Mouse (Mus musculus): ENCODE results near the gene Slc12a3. TPM values are rescaled to one million over a fixed set of nuclear protein-coding genes. Genes with fewer than 3 reads are reported as not detected.

The Slc12a3 gene
- polyA plus RNA-seq, 1 experiment: 2.2 TPM

DNA sequence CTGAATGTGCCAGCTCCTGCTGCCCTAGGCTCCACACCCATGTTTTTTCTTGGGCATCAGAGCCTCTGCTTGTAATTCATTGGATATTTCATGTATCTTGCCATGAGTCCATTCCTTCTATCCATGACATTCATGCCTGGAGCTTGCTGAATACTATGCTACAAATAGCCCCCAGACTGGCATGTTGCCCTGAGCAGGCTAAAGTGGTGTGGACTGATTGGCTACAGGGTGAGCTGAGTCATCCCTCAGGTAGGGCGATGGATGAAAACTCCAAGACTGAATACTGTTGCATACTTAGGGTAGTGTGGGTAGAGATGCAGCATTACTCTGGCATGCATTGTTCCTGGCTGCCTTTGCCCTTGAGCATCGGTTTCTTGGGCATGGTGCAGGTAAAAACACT is 11.8 kb upstream of the Slc12a3 start:
- DNase-seq: no peak
- no peaks in the 10 kb centered on the region for H3K4me1 ChIP-seq (ENCODE audit: control insufficient read depth, insufficient read depth, low read length)
- H3K4me3 ChIP-seq (replicated peaks; ENCODE audit: insufficient read depth, low read depth, low read length): no peak overlapping the region
- 96% methylated on average over 2 of the region's 2 CpGs for WGBS
- no peak for TF ChIP-seq POLR2A (IDR thresholded peaks at IDR 0.05; ENCODE audit: borderline replicate concordance, insufficient read depth, low read length)
- no peak for TF ChIP-seq CTCF (IDR thresholded peaks at IDR 0.05; ENCODE audit: borderline replicate concordance, insufficient read depth, low read depth, low read length)
- H3K27me3 ChIP-seq (ENCODE audit: control insufficient read depth, insufficient read depth, low read length): no peaks in the 10 kb centered on the region
- no peak overlapping the region for H3K27ac ChIP-seq (ENCODE audit: insufficient read depth, low read length)

DNA sequence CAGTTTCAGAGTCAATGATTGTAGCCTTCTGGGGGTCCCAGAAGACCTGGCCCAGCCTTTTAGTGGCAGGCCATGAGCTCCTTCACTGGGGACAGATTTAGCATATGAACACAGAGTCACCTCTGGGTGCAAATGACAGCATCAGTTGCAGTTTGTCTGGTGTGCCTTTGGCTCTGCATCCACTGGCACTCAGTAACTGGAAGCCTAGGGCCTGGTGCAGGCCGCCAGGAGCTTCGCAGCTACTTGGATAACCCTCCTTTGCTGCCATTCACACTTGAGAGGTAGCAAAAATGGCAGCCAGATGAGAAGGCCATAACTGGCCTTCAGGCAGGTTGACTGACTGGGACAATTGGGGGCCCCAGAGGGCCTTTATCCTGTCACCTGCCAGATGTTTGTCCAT is 11.3 kb upstream of the Slc12a3 start:
- TF ChIP-seq POLR2A (IDR thresholded peaks at IDR 0.05; ENCODE audit: borderline replicate concordance, insufficient read depth, low read length): no peak
- TF ChIP-seq CTCF (IDR thresholded peaks at IDR 0.05; ENCODE audit: borderline replicate concordance, insufficient read depth, low read depth, low read length): no peak
- Histone ChIP-seq H3K4me3 (replicated peaks; ENCODE audit: insufficient read depth, low read depth, low read length) (no peak overlapping the region), H3K27me3 (ENCODE audit: control insufficient read depth, insufficient read depth, low read length) (no peaks in the 10 kb centered on the region), H3K4me1 (ENCODE audit: control insufficient read depth, insufficient read depth, low read length) (no peaks in the 10 kb centered on the region), H3K27ac (ENCODE audit: insufficient read depth, low read length) (no peak overlapping the region)
- WGBS: 96% methylated on average over 2 of the region's 2 CpGs
- DNase-seq: no peak

DNA sequence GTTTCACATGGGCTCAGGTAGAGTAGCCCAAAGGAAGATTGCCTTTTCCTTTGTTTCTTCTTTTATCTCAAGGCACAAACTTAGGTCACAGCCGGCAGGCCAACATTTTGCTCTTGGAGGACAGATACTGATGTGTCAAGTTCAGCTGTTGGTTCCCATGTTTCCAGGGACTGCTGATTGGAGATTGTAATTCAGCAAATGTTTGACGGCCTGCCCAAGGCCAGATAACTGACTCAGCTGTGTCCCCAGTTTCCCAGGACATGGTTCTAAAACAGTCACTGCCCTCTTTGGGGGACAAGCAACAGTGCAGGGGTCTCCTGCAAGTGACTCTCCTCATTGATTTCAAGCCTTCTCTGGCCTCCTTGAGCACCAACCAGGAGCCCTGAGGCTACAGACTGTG is 9.0 kb upstream of the Slc12a3 start:
- Histone ChIP-seq H3K27me3 (ENCODE audit: control insufficient read depth, insufficient read depth, low read length) (no peaks in the 10 kb centered on the region), H3K4me3 (replicated peaks; ENCODE audit: insufficient read depth, low read depth, low read length) (no peak overlapping the region), H3K4me1 (ENCODE audit: control insufficient read depth, insufficient read depth, low read length) (no peaks in the 10 kb centered on the region), H3K27ac (ENCODE audit: insufficient read depth, low read length) (no peak overlapping the region)
- DNase-seq: no peak
- 86% methylated on average over 2 of the region's 2 CpGs for WGBS
- no peak for TF ChIP-seq POLR2A (IDR thresholded peaks at IDR 0.05; ENCODE audit: borderline replicate concordance, insufficient read depth, low read length)
- TF ChIP-seq CTCF (IDR thresholded peaks at IDR 0.05; ENCODE audit: borderline replicate concordance, insufficient read depth, low read depth, low read length): no peak

DNA sequence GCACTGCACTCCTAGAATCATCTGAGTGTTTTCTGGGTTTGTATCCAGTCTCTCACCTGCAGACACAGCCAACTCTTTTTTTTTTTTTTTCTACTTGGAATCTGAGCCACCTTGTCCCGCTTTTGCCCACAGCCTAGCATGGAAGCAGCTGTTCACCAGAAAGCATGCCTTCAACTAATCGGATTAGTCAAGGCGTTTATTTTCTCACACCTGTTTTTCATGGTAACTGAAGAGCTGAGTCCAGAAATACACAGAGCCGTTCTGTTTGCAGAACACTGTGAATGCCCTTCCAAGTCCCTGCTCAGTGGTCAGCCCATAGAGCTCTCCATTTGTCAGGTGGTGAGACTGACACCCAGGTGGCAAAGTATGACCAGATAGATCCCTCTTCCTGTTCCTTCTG is 6.9 kb upstream of the Slc12a3 start:
- H3K27ac ChIP-seq (ENCODE audit: insufficient read depth, low read length): no peak overlapping the region
- TF ChIP-seq POLR2A (IDR thresholded peaks at IDR 0.05; ENCODE audit: borderline replicate concordance, insufficient read depth, low read length) (no peak), CTCF (IDR thresholded peaks at IDR 0.05; ENCODE audit: borderline replicate concordance, insufficient read depth, low read depth, low read length) (no peak)
- WGBS: 52% methylated on average over 4 of the region's 4 CpGs

DNA sequence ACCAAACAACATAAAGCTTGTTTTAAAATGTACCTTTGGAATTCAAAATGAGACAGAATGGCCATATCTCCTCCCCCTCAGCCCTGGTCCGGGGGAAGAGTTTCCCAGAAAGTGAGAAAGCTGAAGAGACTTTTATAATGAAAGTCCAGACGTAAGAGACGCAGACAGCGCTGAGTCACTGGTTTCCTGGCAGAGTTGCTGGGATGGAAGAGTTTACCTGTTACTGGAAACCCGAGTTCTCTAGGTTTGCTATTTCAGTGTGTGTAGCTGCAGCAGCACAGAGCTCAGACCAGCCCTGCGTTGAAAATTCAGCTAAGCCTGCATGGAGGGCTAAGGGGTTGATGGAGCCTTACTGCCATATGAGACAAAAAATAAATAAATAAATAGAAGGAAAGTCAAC is 6.0 kb upstream of the Slc12a3 start:
- Histone ChIP-seq H3K27ac (ENCODE audit: insufficient read depth, low read length) (no peak overlapping the region), H3K27me3 (ENCODE audit: control insufficient read depth, insufficient read depth, low read length) (no peaks in the 10 kb centered on the region), H3K4me1 (ENCODE audit: control insufficient read depth, insufficient read depth, low read length) (no peaks in the 10 kb centered on the region), H3K4me3 (replicated peaks; ENCODE audit: insufficient read depth, low read depth, low read length) (no peak overlapping the region)
- WGBS: 90% methylated on average over 6 of the region's 6 CpGs
- TF ChIP-seq POLR2A (IDR thresholded peaks at IDR 0.05; ENCODE audit: borderline replicate concordance, insufficient read depth, low read length): no peak
- no peak for TF ChIP-seq CTCF (IDR thresholded peaks at IDR 0.05; ENCODE audit: borderline replicate concordance, insufficient read depth, low read depth, low read length)
- DNase-seq: no peak

More for the DNA sequence above, 6.9 kb upstream of the Slc12a3 start:
- no peaks in the 10 kb centered on the region for H3K4me1 ChIP-seq (ENCODE audit: control insufficient read depth, insufficient read depth, low read length)
- H3K27me3 ChIP-seq (ENCODE audit: control insufficient read depth, insufficient read depth, low read length): no peaks in the 10 kb centered on the region
- DNase-seq: no peak
- no peak overlapping the region for H3K4me3 ChIP-seq (replicated peaks; ENCODE audit: insufficient read depth, low read depth, low read length)

DNA sequence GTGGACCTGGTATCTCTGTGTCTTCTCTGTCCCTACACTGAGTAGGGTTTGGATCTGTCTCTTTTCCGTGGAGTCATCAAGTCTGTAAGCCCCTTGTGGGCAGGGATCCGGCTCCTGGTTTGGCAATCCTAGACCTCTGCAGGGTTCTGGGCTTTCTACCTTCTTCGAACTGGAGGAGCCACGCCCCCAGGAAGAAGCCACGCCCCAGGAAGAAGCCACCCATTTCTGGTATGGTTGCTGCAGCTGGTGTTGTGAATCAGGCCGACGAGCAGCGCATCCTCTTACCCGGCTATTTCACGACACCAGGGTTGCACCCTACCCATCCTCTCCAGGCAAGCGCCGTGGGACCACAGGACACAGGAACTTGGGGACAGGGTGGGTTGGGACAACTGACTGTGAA is 4.9 kb upstream of the Slc12a3 start:
- Histone ChIP-seq H3K27me3 (ENCODE audit: control insufficient read depth, insufficient read depth, low read length) (no peaks in the 10 kb centered on the region), H3K4me3 (replicated peaks; ENCODE audit: insufficient read depth, low read depth, low read length) (no peak overlapping the region), H3K4me1 (ENCODE audit: control insufficient read depth, insufficient read depth, low read length) (no peaks in the 10 kb centered on the region), H3K27ac (ENCODE audit: insufficient read depth, low read length) (no peak overlapping the region)
- WGBS: 67% methylated on average over 12 of the region's 12 CpGs
- TF ChIP-seq CTCF (IDR thresholded peaks at IDR 0.05; ENCODE audit: borderline replicate concordance, insufficient read depth, low read depth, low read length) (no peak), POLR2A (IDR thresholded peaks at IDR 0.05; ENCODE audit: borderline replicate concordance, insufficient read depth, low read length) (no peak)
- DNase-seq: no peak

DNA sequence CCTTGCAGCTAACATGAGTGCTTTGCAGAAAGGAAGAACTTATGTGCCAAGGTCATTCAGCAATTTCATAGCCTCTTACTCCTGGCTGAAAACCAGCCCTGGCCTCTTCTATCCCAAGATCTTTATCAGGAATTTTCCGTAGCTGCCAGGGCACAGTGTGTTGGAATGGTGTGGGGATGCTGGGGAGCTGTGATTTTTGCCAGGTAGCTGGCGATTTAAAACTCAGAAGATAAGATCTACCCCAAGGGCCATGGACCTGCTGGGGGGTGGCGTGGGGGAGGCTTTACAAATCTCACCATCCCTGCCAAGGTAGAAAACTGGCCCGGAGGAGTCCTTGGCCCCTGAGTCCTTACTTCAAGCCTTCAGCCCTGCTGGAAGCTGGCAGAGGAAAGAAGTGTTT is 3.0 kb upstream of the Slc12a3 start:
- TF ChIP-seq POLR2A (IDR thresholded peaks at IDR 0.05; ENCODE audit: borderline replicate concordance, insufficient read depth, low read length) (no peak), CTCF (IDR thresholded peaks at IDR 0.05; ENCODE audit: borderline replicate concordance, insufficient read depth, low read depth, low read length) (no peak)
- no peak overlapping the region for H3K27ac ChIP-seq (ENCODE audit: insufficient read depth, low read length)
- no peaks in the 10 kb centered on the region for H3K27me3 ChIP-seq (ENCODE audit: control insufficient read depth, insufficient read depth, low read length)
- no peak overlapping the region for H3K4me3 ChIP-seq (replicated peaks; ENCODE audit: insufficient read depth, low read depth, low read length)
- H3K4me1 ChIP-seq (ENCODE audit: control insufficient read depth, insufficient read depth, low read length): no peaks in the 10 kb centered on the region
- WGBS: 20% methylated on average over 4 of the region's 4 CpGs
- no peak for DNase-seq

DNA sequence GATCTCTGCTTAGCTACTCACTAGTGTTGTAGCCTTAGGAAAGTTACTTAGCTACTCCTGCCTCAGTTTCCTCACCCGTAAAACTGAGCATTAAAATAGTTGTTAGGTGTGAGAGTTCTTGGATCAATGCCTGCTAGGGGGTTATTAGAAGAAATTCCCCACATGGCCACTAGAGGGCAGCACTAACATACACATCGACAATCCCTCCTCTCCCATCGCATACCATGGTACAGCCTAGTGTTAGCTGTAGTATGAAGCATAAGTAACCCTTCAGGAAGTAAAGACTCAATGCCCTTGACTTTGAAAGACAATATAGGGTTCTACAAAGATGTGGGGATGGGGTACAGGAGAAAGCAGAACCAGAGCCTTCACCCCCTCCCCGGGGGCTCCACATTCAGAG is 1.7 kb downstream of the Slc12a3 start:
- H3K4me3 ChIP-seq (replicated peaks; ENCODE audit: insufficient read depth, low read depth, low read length): no peak overlapping the region
- peak; percentile 22 to 31 for DNase-seq
- TF ChIP-seq CTCF (IDR thresholded peaks at IDR 0.05; ENCODE audit: borderline replicate concordance, insufficient read depth, low read depth, low read length): peak; percentile 79; the same call in 1 of the 2 replicates
- no peak for TF ChIP-seq POLR2A (IDR thresholded peaks at IDR 0.05; ENCODE audit: borderline replicate concordance, insufficient read depth, low read length)
- no peak overlapping the region for H3K27ac ChIP-seq (ENCODE audit: insufficient read depth, low read length)
- no peaks in the 10 kb centered on the region for H3K27me3 ChIP-seq (ENCODE audit: control insufficient read depth, insufficient read depth, low read length)
- 24% methylated on average over 4 of the region's 4 CpGs for WGBS
- H3K4me1 ChIP-seq (ENCODE audit: control insufficient read depth, insufficient read depth, low read length): no peaks in the 10 kb centered on the region

Data from cerebellum, adult 2 months (tissue).